Mouse (Mus musculus): ENCODE results near the gene Aspscr1. TPM values are rescaled to one million over a fixed set of nuclear protein-coding genes. Genes with fewer than 3 reads are reported as not detected.

Gene Aspscr1
- polyA plus RNA-seq, 1 experiment, result 50.9 TPM

- no peak overlapping the region for H3K4me3 ChIP-seq (replicated peaks)
- peaks cover 22% of the 10 kb centered on the region for H3K27me3 ChIP-seq (ENCODE audit: control insufficient read depth)
- H3K36me3 ChIP-seq (ENCODE audit: control insufficient read depth), result no peaks in the 10 kb centered on the region
- H3K9me3 ChIP-seq (ENCODE audit: control insufficient read depth, low read length), result peaks cover 3% of the 10 kb centered on the region
- H3K4me1 ChIP-seq (ENCODE audit: control insufficient read depth), result peaks cover 5% of the 10 kb centered on the region
- TF ChIP-seq GATA1 (IDR thresholded peaks at IDR 0.05; ENCODE audit: low read length) (no peak), TAL1 (IDR thresholded peaks at IDR 0.05; ENCODE audit: low read length) (no peak)
These were observed 60.7 kb downstream of the Aspscr1 start for GRCm38 (mm10) chr11:120733521-120733920.

GRCm38 (mm10) chr11:120736424-120736823 lies 63.7 kb downstream of the Aspscr1 start:
- TF ChIP-seq GATA1 (IDR thresholded peaks at IDR 0.05; ENCODE audit: low read length) (no peak), TAL1 (IDR thresholded peaks at IDR 0.05; ENCODE audit: low read length) (no peak)
- H3K4me3 ChIP-seq (replicated peaks), result no peak overlapping the region
- H3K9me3 ChIP-seq (ENCODE audit: control insufficient read depth, low read length), result peaks cover 2% of the 10 kb centered on the region
- peaks cover 12% of the 10 kb centered on the region for H3K27me3 ChIP-seq (ENCODE audit: control insufficient read depth)
- no peaks in the 10 kb centered on the region for H3K4me1 ChIP-seq (ENCODE audit: control insufficient read depth)
- no peaks in the 10 kb centered on the region for H3K36me3 ChIP-seq (ENCODE audit: control insufficient read depth)

GRCm38 (mm10) chr11:120740981-120741380 lies 68.2 kb downstream of the Aspscr1 start:
- no peak overlapping the region for H3K4me3 ChIP-seq (replicated peaks)
- no peaks in the 10 kb centered on the region for H3K4me1 ChIP-seq (ENCODE audit: control insufficient read depth)
- H3K9me3 ChIP-seq (ENCODE audit: control insufficient read depth, low read length), result no peaks in the 10 kb centered on the region; the same call in 1 of the 2 replicates
- H3K27me3 ChIP-seq (ENCODE audit: control insufficient read depth), result peaks cover 3% of the 10 kb centered on the region; the same call in 1 of the 2 replicates
- H3K36me3 ChIP-seq (ENCODE audit: control insufficient read depth), result no peaks in the 10 kb centered on the region
- TF ChIP-seq GATA1 (IDR thresholded peaks at IDR 0.05; ENCODE audit: low read length) (no peak), TAL1 (IDR thresholded peaks at IDR 0.05; ENCODE audit: low read length) (no peak)

GRCm38 (mm10) chr11:120744121-120744701 lies 71.4 kb downstream of the Aspscr1 start:
- Histone ChIP-seq H3K4me1 (ENCODE audit: control insufficient read depth) (no peaks in the 10 kb centered on the region), H3K36me3 (ENCODE audit: control insufficient read depth) (no peaks in the 10 kb centered on the region), H3K9me3 (ENCODE audit: control insufficient read depth, low read length) (no peaks in the 10 kb centered on the region; the same call in 1 of the 2 replicates), H3K27me3 (ENCODE audit: control insufficient read depth) (peaks cover 3% of the 10 kb centered on the region; the same call in 1 of the 2 replicates), H3K4me3 (replicated peaks) (no peak overlapping the region)
- TF ChIP-seq TAL1 (IDR thresholded peaks at IDR 0.05; ENCODE audit: low read length) (no peak), GATA1 (IDR thresholded peaks at IDR 0.05; ENCODE audit: low read length) (no peak)

- Histone ChIP-seq H3K27me3 (ENCODE audit: control insufficient read depth) (peaks cover 6% of the 10 kb centered on the region), H3K9me3 (ENCODE audit: control insufficient read depth, low read length) (no peaks in the 10 kb centered on the region; the same call in 1 of the 2 replicates), H3K4me3 (replicated peaks) (no peak overlapping the region), H3K4me1 (ENCODE audit: control insufficient read depth) (no peaks in the 10 kb centered on the region), H3K36me3 (ENCODE audit: control insufficient read depth) (no peaks in the 10 kb centered on the region)
- TF ChIP-seq GATA1 (IDR thresholded peaks at IDR 0.05; ENCODE audit: low read length) (no peak), TAL1 (IDR thresholded peaks at IDR 0.05; ENCODE audit: low read length) (no peak)
These were observed 75.2 kb downstream of the Aspscr1 start for GRCm38 (mm10) chr11:120747974-120748373.

- H3K9me3 ChIP-seq (ENCODE audit: control insufficient read depth, low read length), result no peaks in the 10 kb centered on the region
- TF ChIP-seq GATA1 (IDR thresholded peaks at IDR 0.05; ENCODE audit: low read length) (no peak), TAL1 (IDR thresholded peaks at IDR 0.05; ENCODE audit: low read length) (no peak)
These were observed 76.7 kb downstream of the Aspscr1 start for GRCm38 (mm10) chr11:120749430-120749829.

GRCm38 (mm10) chr11:120751606-120752005 lies 78.8 kb downstream of the Aspscr1 start:
- Histone ChIP-seq H3K27me3 (ENCODE audit: control insufficient read depth) (peaks cover 3% of the 10 kb centered on the region; the same call in 1 of the 2 replicates), H3K4me1 (ENCODE audit: control insufficient read depth) (no peaks in the 10 kb centered on the region), H3K9me3 (ENCODE audit: control insufficient read depth, low read length) (peaks cover 4% of the 10 kb centered on the region; the same call in 1 of the 2 replicates), H3K4me3 (replicated peaks) (no peak overlapping the region), H3K36me3 (ENCODE audit: control insufficient read depth) (no peaks in the 10 kb centered on the region)
- TF ChIP-seq TAL1 (IDR thresholded peaks at IDR 0.05; ENCODE audit: low read length) (no peak), GATA1 (IDR thresholded peaks at IDR 0.05; ENCODE audit: low read length) (no peak)

More at GRCm38 (mm10) chr11:120749430-120749829, 76.7 kb downstream of the Aspscr1 start:
- Histone ChIP-seq H3K27me3 (ENCODE audit: control insufficient read depth) (peaks cover 3% of the 10 kb centered on the region; the same call in 1 of the 2 replicates), H3K36me3 (ENCODE audit: control insufficient read depth) (no peaks in the 10 kb centered on the region), H3K4me1 (ENCODE audit: control insufficient read depth) (no peaks in the 10 kb centered on the region), H3K4me3 (replicated peaks) (no peak overlapping the region)

Other genes starting within 250 kb of the Aspscr1 start
- 8.8 and 9.3 TPM in 2 replicates for gene Nploc4, start 235.3 kb upstream of the Aspscr1 start, polyA plus RNA-seq (2012)
- gene Tspan10, start 230.3 kb upstream of the Aspscr1 start, polyA plus RNA-seq (2012), result not detected in 2 replicates
- not detected in 2 replicates for gene Pde6g, start 219.5 kb upstream of the Aspscr1 start, polyA plus RNA-seq (2012)
- gene Oxld1, start 214.9 kb upstream of the Aspscr1 start, polyA plus RNA-seq (2012), result 0.41 and 0.65 TPM in 2 replicates
- 0.75 and 1.4 TPM in 2 replicates for gene Ccdc137, start 214.9 kb upstream of the Aspscr1 start, polyA plus RNA-seq (2012)
- gene Arl16, start 205.4 kb upstream of the Aspscr1 start, polyA plus RNA-seq (2012), result 2.6 and 4.9 TPM in 2 replicates
- 14.6 and 16.8 TPM in 2 replicates for gene Mrpl12, start 188.4 kb upstream of the Aspscr1 start, polyA plus RNA-seq (2012)
- gene Slc25a10, start 181.1 kb upstream of the Aspscr1 start, polyA plus RNA-seq (2012), result 5.5 and 6.6 TPM in 2 replicates
- gene Gcgr, start 142.3 kb upstream of the Aspscr1 start, polyA plus RNA-seq (2012), result 0.03 TPM in 1 of 2 replicates, not detected in the other
- gene Mcrip1, start 123.2 kb upstream of the Aspscr1 start, polyA plus RNA-seq (2012), result 4.1 and 5.7 TPM in 2 replicates
- 0.05 TPM in 1 of 2 replicates, not detected in the other for gene Ppp1r27, start 121.8 kb upstream of the Aspscr1 start, polyA plus RNA-seq (2012)
- gene P4hb, start 99.7 kb upstream of the Aspscr1 start, polyA plus RNA-seq (2012), result 23.2 and 24.6 TPM in 2 replicates
- 52.3 and 59.5 TPM in 2 replicates for gene Arhgdia, start 91.3 kb upstream of the Aspscr1 start, polyA plus RNA-seq (2012)
- 56.7 and 59.1 TPM in 2 replicates for gene Alyref, start 74.6 kb upstream of the Aspscr1 start, polyA plus RNA-seq (2012)
- 12.9 and 19.1 TPM in 2 replicates for gene Anapc11, start 74.6 kb upstream of the Aspscr1 start, polyA plus RNA-seq (2012)
- 0.46 TPM in 1 of 2 replicates, not detected in the other for gene Npb, start 64.5 kb upstream of the Aspscr1 start, polyA plus RNA-seq (2012)
- gene Pcyt2, start 55.0 kb upstream of the Aspscr1 start, polyA plus RNA-seq (2012), result 9.6 and 12.2 TPM in 2 replicates
- gene Sirt7, start 47.7 kb upstream of the Aspscr1 start, polyA plus RNA-seq (2012), result 19.3 and 22.9 TPM in 2 replicates
- 18.3 and 20.4 TPM in 2 replicates for gene Mafg, start 39.4 kb upstream of the Aspscr1 start, polyA plus RNA-seq (2012)
- gene Pycr1, start 29.2 kb upstream of the Aspscr1 start, polyA plus RNA-seq (2012), result 0.03 and 0.06 TPM in 2 replicates
- gene Myadml2, start 24.8 kb upstream of the Aspscr1 start, polyA plus RNA-seq (2012), result not detected in 2 replicates
- 0.02 TPM in 1 of 2 replicates, not detected in the other for gene Notum, start 11.8 kb upstream of the Aspscr1 start, polyA plus RNA-seq (2012)
- gene Cenpx, start 40.8 kb downstream of the Aspscr1 start, polyA plus RNA-seq (2012), result 5.2 and 14.7 TPM in 2 replicates
- 1.4 and 1.5 TPM in 2 replicates for gene Lrrc45, start 41.0 kb downstream of the Aspscr1 start, polyA plus RNA-seq (2012)
- gene Rac3, start 48.5 kb downstream of the Aspscr1 start, polyA plus RNA-seq (2012), result 0.08 and 0.41 TPM in 2 replicates
- gene Dcxr, start 54.3 kb downstream of the Aspscr1 start, polyA plus RNA-seq (2012), result 0.66 and 1.3 TPM in 2 replicates
- not detected in 2 replicates for gene Cbr2, start 59.1 kb downstream of the Aspscr1 start, polyA plus RNA-seq (2012)
- gene Hmga1b, start 89.8 kb downstream of the Aspscr1 start, polyA plus RNA-seq (2012), result 20.5 and 21.4 TPM in 2 replicates
- gene Rfng, start 111.2 kb downstream of the Aspscr1 start, polyA plus RNA-seq (2012), result 3.1 and 4.6 TPM in 2 replicates
- gene Gps1, start 111.3 kb downstream of the Aspscr1 start, polyA plus RNA-seq (2012), result 2.4 and 3.1 TPM in 2 replicates
- 14.2 and 21.1 TPM in 2 replicates for gene Dus1l, start 123.4 kb downstream of the Aspscr1 start, polyA plus RNA-seq (2012)
- 4.6 and 5.0 TPM in 2 replicates for gene Fasn, start 151.6 kb downstream of the Aspscr1 start, polyA plus RNA-seq (2012)

All from erythroblast, embryonic 14.5 days (primary cell).